Mouse (Mus musculus): Measurements from ENCODE around the gene Cd3d. TPM values are rescaled to one million over a fixed set of nuclear protein-coding genes. Genes with fewer than 3 reads are reported as not detected.
"Not testable (repeated sequence)": the region's sequence is repeated elsewhere in the genome, so short reads cannot be mapped to it uniquely, and the experiment has no call there.

The Cd3d gene
- polyA plus RNA-seq, 1 experiment from 2014 or later, result 0.37 TPM

DNA sequence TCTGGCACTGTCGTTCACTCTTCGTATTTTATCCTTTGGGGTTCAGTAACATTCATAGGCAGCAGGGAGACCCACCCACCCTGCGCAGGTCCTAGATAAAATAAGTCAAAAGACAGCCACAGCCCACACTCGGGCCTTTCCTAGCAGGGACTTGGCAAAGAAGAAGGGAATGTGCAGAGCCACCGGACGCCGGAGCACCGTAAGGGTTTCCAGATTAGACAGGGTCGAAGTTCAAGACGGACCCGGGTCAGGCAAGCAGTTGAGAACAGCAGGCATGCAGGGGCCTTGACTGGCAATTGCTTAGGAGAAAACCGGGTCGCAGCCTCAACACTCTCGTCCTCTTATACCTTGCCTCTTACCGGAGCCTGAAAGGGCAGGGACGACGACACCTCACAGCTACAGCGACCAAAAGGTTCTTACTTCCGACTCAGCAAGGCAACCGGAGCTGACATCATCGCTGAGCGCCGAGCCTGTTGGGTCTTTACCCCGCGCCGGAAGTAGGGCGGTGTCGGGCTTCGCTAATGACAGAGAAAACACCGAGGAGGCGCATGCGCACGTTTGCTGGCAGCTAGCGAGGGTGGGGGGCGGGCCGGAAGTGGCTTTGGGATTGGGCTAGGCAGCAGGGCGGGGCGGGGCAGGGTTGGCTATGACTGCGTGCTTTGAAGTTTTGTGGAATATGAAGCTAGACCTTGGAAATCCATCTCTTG, 16.3 kb upstream of the Cd3d start, which contains the start of gene Ube4a:
TSS of gene Ube4a (minus strand) at position 475 of the 707 bp plus-strand sequence.
- TF ChIP-seq CTCF (IDR thresholded peaks at IDR 0.05; ENCODE audit: low read depth), result no peak
- WGBS, result under 1% methylated on average over 39 of the region's 39 CpGs
- no peaks in the 10 kb centered on the region for H3K36me3 ChIP-seq (ENCODE audit: insufficient read depth, low read length)
- no peaks in the 10 kb centered on the region for H3K9me3 ChIP-seq (replicated peaks; ENCODE audit: low read length)
- ATAC-seq (replicated peaks; ENCODE audit: low FRiP score, low read depth) (peak; percentile 95), DNase-seq (ENCODE audit: low spot score) (peak; percentile 99)
- H3K27me3 ChIP-seq (ENCODE audit: insufficient read depth, low read length), result no peaks in the 10 kb centered on the region
- H3K4me2 ChIP-seq (ENCODE audit: low read length), result peak within 1 kb of the TSS; percentile 85
- H3K27ac ChIP-seq, result peak within 1 kb of the TSS; percentile 69
- H3K9ac ChIP-seq (ENCODE audit: low read depth, low read length), result peak within 1 kb of the TSS; percentile 77
- peaks cover 3% of the 10 kb centered on the region; the same call in 1 of the 2 replicates for H3K4me1 ChIP-seq (replicated peaks; ENCODE audit: insufficient read depth, low read length)
- H3K4me3 ChIP-seq (replicated peaks; ENCODE audit: low read depth, low read length), result peak within 1 kb of the TSS; percentile 80

DNA sequence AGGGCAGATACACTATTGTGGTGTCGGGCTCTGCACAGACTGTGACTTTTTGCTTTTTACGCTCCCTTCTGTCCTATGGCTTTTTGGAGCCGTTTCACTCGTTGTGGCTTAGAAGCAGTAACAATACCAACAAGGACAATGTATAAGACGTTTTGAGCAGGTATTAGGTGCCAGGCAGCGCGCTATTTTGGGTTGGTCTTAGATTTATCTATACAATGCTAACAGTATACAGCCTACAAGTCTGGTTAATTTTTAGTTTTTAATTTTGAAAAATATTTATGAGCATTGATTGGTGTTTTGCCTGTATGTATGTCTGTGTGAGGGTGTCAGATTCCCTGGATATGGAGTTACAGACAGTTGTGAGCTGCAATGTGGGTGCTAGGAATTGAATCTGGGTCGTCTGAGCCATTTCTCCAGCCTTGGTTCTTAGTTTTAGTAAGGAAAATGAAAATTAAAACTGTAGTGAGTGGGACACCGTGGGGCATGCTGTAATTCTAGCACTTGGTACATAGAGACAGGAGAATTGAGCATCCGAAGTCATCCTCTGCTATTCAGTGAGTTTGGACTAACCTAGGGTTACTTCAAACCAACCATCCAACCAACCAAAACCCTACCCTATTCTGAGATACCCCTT, 15.6 kb upstream of the Cd3d start:
- Histone ChIP-seq H3K36me3 (ENCODE audit: insufficient read depth, low read length) (no peaks in the 10 kb centered on the region), H3K4me1 (replicated peaks; ENCODE audit: insufficient read depth, low read length) (peaks cover 3% of the 10 kb centered on the region; the same call in 1 of the 2 replicates), H3K27me3 (ENCODE audit: insufficient read depth, low read length) (no peaks in the 10 kb centered on the region), H3K4me2 (ENCODE audit: low read length) (peak overlapping the region; percentile 85), H3K27ac (peak overlapping the region; percentile 55; the same call in 1 of the 2 replicates), H3K9ac (ENCODE audit: low read depth, low read length) (peak overlapping the region; percentile 32; the same call in 1 of the 2 replicates), H3K9me3 (replicated peaks; ENCODE audit: low read length) (no peaks in the 10 kb centered on the region), H3K4me3 (replicated peaks; ENCODE audit: low read depth, low read length) (peak overlapping the region; percentile 80)
- whole genome bisulfite sequencing, result 13% methylated on average over 10 of the region's 10 CpGs
- DNase-seq (ENCODE audit: low spot score) (no peak), ATAC-seq (replicated peaks; ENCODE audit: low FRiP score, low read depth) (peak; percentile 11; the same call in 1 of the 2 replicates)
- TF ChIP-seq CTCF (IDR thresholded peaks at IDR 0.05; ENCODE audit: low read depth), result no peak

- no peak overlapping the region for H3K4me3 ChIP-seq (replicated peaks; ENCODE audit: low read depth, low read length)
- H3K36me3 ChIP-seq (ENCODE audit: insufficient read depth, low read length), result no peaks in the 10 kb centered on the region
- H3K9ac ChIP-seq (ENCODE audit: low read depth, low read length), result no peak overlapping the region
- H3K4me1 ChIP-seq (replicated peaks; ENCODE audit: insufficient read depth, low read length), result peaks cover 3% of the 10 kb centered on the region; the same call in 1 of the 2 replicates
- H3K27ac ChIP-seq, result no peak overlapping the region
- no peaks in the 10 kb centered on the region for H3K27me3 ChIP-seq (ENCODE audit: insufficient read depth, low read length)
- no peaks in the 10 kb centered on the region for H3K9me3 ChIP-seq (replicated peaks; ENCODE audit: low read length)
- ATAC-seq (replicated peaks; ENCODE audit: low FRiP score, low read depth) (peak; percentile 61; the same call in 1 of the 2 replicates), DNase-seq (ENCODE audit: low spot score) (peak; percentile 89)
- no peak overlapping the region for H3K4me2 ChIP-seq (ENCODE audit: low read length)
- 19% methylated on average over 3 of the region's 3 CpGs for WGBS
- TF ChIP-seq CTCF (IDR thresholded peaks at IDR 0.05; ENCODE audit: low read depth), result peak; percentile 91
These were observed 14.8 kb upstream of the Cd3d start for GRCm38 (mm10) chr9:44966815-44967242.

- ATAC-seq (replicated peaks; ENCODE audit: low FRiP score, low read depth); H3K4me3 ChIP-seq (replicated peaks; ENCODE audit: low read depth, low read length); H3K27me3 ChIP-seq (ENCODE audit: insufficient read depth, low read length); DNase-seq (ENCODE audit: low spot score); H3K4me2 ChIP-seq (ENCODE audit: low read length); H3K9me3 ChIP-seq (replicated peaks; ENCODE audit: low read length); H3K4me1 ChIP-seq (replicated peaks; ENCODE audit: insufficient read depth, low read length); H3K27ac ChIP-seq; H3K36me3 ChIP-seq (ENCODE audit: insufficient read depth, low read length); H3K9ac ChIP-seq (ENCODE audit: low read depth, low read length): not testable (repeated sequence)
- WGBS, result 87% methylated on average over 5 of the region's 5 CpGs
These were observed 13.8 kb upstream of the Cd3d start for GRCm38 (mm10) chr9:44967763-44968162.

DNA sequence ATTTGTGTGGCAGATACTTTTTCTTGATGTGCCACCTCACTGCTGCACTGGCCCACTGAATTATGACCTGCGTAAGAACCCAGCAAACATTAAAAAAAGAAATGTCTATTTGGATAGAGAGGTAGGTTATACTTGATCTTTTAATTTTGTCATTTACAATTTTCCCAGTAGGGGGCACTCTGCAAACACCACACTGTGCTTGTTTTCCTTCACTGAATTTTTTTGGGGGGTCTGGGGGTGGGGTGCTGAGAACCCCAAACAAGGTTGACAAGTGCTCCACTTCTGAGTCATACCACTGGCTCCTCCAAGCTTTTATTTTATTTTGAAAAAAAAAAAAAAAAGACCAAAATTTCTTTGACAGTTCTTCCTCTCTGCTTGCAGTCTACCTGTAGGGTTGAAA, 12.1 kb upstream of the Cd3d start:
- no peak overlapping the region for H3K4me3 ChIP-seq (replicated peaks; ENCODE audit: low read depth, low read length)
- ATAC-seq (replicated peaks; ENCODE audit: low FRiP score, low read depth) (no peak), DNase-seq (ENCODE audit: low spot score) (no peak)
- H3K4me1 ChIP-seq (replicated peaks; ENCODE audit: insufficient read depth, low read length), result peaks cover 3% of the 10 kb centered on the region; the same call in 1 of the 2 replicates
- peak; percentile 29; the same call in 1 of the 2 replicates for TF ChIP-seq CTCF (IDR thresholded peaks at IDR 0.05; ENCODE audit: low read depth)
- no peak overlapping the region for H3K9ac ChIP-seq (ENCODE audit: low read depth, low read length)
- no peak overlapping the region for H3K4me2 ChIP-seq (ENCODE audit: low read length)
- H3K27me3 ChIP-seq (ENCODE audit: insufficient read depth, low read length), result no peaks in the 10 kb centered on the region
- WGBS, result 57% methylated on average over 1 of the region's 1 CpGs
- H3K27ac ChIP-seq, result no peak overlapping the region
- H3K36me3 ChIP-seq (ENCODE audit: insufficient read depth, low read length), result no peaks in the 10 kb centered on the region
- H3K9me3 ChIP-seq (replicated peaks; ENCODE audit: low read length), result no peaks in the 10 kb centered on the region

- H3K9me3 ChIP-seq (replicated peaks; ENCODE audit: low read length), result no peaks in the 10 kb centered on the region
- WGBS, result 75% methylated on average over 6 of the region's 6 CpGs
- H3K27ac ChIP-seq, result no peak overlapping the region
- DNase-seq (ENCODE audit: low spot score), result no peak
- no peaks in the 10 kb centered on the region for H3K4me1 ChIP-seq (replicated peaks; ENCODE audit: insufficient read depth, low read length)
- no peak overlapping the region for H3K4me3 ChIP-seq (replicated peaks; ENCODE audit: low read depth, low read length)
- no peak for TF ChIP-seq CTCF (IDR thresholded peaks at IDR 0.05; ENCODE audit: low read depth)
- no peak for ATAC-seq (replicated peaks; ENCODE audit: low FRiP score, low read depth)
- no peak overlapping the region for H3K4me2 ChIP-seq (ENCODE audit: low read length)
- H3K27me3 ChIP-seq (ENCODE audit: insufficient read depth, low read length), result no peaks in the 10 kb centered on the region
- H3K9ac ChIP-seq (ENCODE audit: low read depth, low read length), result no peak overlapping the region
- no peaks in the 10 kb centered on the region for H3K36me3 ChIP-seq (ENCODE audit: insufficient read depth, low read length)
These were observed 3.8 kb upstream of the Cd3d start for GRCm38 (mm10) chr9:44977813-44978212.
